Mouse (Mus musculus): ENCODE measurements around the gene Macrod2. TPM values are rescaled to one million over a fixed set of nuclear protein-coding genes. Genes with fewer than 3 reads are reported as not detected.

The Macrod2 gene
- total and polyA plus RNA-seq, 2 experiments from 2014 or later: 49.7 to 80.7 TPM

GRCm38 (mm10) chr2:141416855-141417544 lies 1021.9 kb downstream of the Macrod2 start:
- TF ChIP-seq CTCF (IDR thresholded peaks at IDR 0.05; ENCODE audit: low read depth): no peak
- Histone ChIP-seq H3K4me2 (ENCODE audit: low read depth) (no peak overlapping the region), H3K27me3 (ENCODE audit: insufficient read depth, low read length) (no peaks in the 10 kb centered on the region), H3K4me1 (ENCODE audit: insufficient read depth) (0 out of 2 replicates have a peak, but pooled peaks cover 6% of the 10 kb centered on the region), H3K9ac (no peak overlapping the region), H3K36me3 (ENCODE audit: insufficient read depth) (no peaks in the 10 kb centered on the region), H3K4me3 (ENCODE audit: low read depth, low read length) (no peak overlapping the region), H3K9me3 (ENCODE audit: low read length) (no peaks in the 10 kb centered on the region), H3K27ac (ENCODE audit: low read depth, low read length) (no peak overlapping the region)
- DNase-seq (no peak), ATAC-seq (no peak)
- WGBS: 45% methylated on average over 8 of the region's 8 CpGs

DNA sequence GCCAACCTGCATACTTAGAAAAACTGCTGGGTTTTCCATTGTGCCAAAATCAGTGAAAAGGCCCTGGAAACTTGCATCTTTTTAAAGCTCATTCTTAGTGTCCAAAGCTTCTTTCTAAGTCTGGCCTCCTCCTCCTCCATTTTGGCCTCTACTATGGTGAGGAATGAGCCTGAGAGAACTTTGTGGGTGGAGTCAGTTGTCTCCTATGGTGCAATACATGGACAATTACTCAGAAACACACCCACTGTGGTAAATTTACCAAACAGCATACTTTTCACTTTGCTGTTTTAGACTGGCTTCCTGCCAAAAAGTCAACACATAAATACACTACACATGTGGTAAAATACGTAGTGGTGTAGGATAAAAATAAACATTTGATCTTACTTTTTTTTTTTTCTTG lies 1024.7 kb downstream of the Macrod2 start:
- ATAC-seq: no peak
- Histone ChIP-seq H3K4me1 (ENCODE audit: insufficient read depth) (0 out of 2 replicates have a peak, but pooled peaks cover 6% of the 10 kb centered on the region), H3K36me3 (ENCODE audit: insufficient read depth) (no peaks in the 10 kb centered on the region), H3K9ac (no peak overlapping the region), H3K9me3 (ENCODE audit: low read length) (no peaks in the 10 kb centered on the region), H3K27ac (ENCODE audit: low read depth, low read length) (no peak overlapping the region), H3K4me2 (ENCODE audit: low read depth) (no peak overlapping the region), H3K4me3 (ENCODE audit: low read depth, low read length) (no peak overlapping the region), H3K27me3 (ENCODE audit: insufficient read depth, low read length) (no peaks in the 10 kb centered on the region)
- WGBS: 46% methylated on average over 1 of the region's 1 CpGs
- no peak for DNase-seq
- no peak for TF ChIP-seq CTCF (IDR thresholded peaks at IDR 0.05; ENCODE audit: low read depth)

DNA sequence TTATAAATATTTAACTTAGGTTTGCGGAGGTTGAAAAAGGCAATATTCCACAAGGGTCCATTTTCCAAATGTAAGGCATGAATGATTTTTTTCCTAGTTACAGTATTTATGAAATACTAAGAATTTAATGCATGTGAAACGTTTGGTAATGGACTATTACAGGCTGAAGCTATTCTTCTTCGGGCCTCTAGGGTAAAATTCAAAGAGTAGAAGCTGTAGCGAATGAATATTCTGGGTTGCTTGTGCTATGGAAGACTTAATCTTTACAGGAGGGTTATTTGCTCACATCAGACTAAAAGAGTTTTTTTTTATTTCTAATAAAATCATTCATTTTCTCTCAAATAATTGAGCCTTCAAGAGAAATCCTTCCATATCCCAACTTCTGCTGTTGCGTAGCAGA lies 1039.0 kb downstream of the Macrod2 start:
- DNase-seq (no peak), ATAC-seq (no peak)
- Histone ChIP-seq H3K4me3 (ENCODE audit: low read depth, low read length) (no peak overlapping the region), H3K27ac (ENCODE audit: low read depth, low read length) (no peak overlapping the region), H3K27me3 (ENCODE audit: insufficient read depth, low read length) (no peaks in the 10 kb centered on the region), H3K4me2 (ENCODE audit: low read depth) (no peak overlapping the region), H3K36me3 (ENCODE audit: insufficient read depth) (no peaks in the 10 kb centered on the region), H3K9me3 (ENCODE audit: low read length) (no peaks in the 10 kb centered on the region), H3K9ac (no peak overlapping the region), H3K4me1 (ENCODE audit: insufficient read depth) (no peaks in the 10 kb centered on the region; the same call in 1 of the 2 replicates)
- 85% methylated on average over 5 of the region's 5 CpGs for WGBS
- no peak for TF ChIP-seq CTCF (IDR thresholded peaks at IDR 0.05; ENCODE audit: low read depth)

DNA sequence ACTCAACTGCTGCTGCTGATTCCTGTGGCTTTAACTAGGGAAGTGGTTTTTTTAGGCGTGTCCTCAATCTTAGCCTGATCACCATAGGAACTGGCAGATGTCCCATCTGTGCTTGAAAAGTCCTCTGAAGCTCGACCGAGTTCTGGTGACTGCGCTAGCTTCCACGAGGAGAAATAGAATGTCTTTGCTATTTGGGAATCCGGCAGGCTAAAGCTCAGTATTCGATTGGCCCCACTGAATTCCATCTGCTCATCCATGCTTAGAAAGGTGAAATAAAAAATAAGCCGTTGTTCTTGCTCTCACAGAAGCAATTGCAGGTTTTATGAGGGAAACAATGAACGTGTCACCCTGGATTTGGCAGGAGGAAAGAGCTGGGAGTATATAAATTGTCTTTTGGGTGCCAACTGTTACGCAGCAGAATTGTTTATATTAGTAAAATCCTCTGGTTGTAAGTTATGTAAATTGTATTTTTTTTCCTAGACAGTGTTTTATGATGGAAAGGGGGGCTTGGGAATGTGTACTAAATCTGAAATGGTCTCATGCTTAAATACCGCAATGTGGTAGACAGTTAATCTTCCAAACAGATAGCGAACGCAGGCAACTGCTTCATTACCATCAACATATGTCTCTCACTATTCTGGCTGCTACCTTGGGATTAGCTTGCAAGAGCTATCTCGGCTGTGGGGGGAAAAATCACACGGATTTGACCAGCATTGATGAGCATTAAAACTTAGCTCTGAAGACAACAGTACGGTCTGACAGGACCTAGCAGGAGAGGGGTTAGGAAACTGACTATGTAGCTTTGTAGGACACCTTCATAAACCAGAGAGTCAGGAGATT lies 1039.8 kb downstream of the Macrod2 start:
- ATAC-seq (peak; percentile 43; the same call in 1 of the 2 replicates), DNase-seq (peak; percentile 59)
- H3K4me1 ChIP-seq (ENCODE audit: insufficient read depth): no peaks in the 10 kb centered on the region; the same call in 1 of the 2 replicates
- no peaks in the 10 kb centered on the region for H3K36me3 ChIP-seq (ENCODE audit: insufficient read depth)
- H3K4me2 ChIP-seq (ENCODE audit: low read depth): peak overlapping the region; percentile 24; the same call in 1 of the 2 replicates
- H3K9me3 ChIP-seq (ENCODE audit: low read length): no peaks in the 10 kb centered on the region
- no peak for TF ChIP-seq CTCF (IDR thresholded peaks at IDR 0.05; ENCODE audit: low read depth)
- no peaks in the 10 kb centered on the region for H3K27me3 ChIP-seq (ENCODE audit: insufficient read depth, low read length)
- no peak overlapping the region for H3K9ac ChIP-seq
- H3K4me3 ChIP-seq (ENCODE audit: low read depth, low read length): no peak overlapping the region; the same call in 1 of the 2 replicates
- 32% methylated on average over 16 of the region's 16 CpGs for WGBS
- H3K27ac ChIP-seq (ENCODE audit: low read depth, low read length): peak overlapping the region; percentile 45; the same call in 1 of the 2 replicates

DNA sequence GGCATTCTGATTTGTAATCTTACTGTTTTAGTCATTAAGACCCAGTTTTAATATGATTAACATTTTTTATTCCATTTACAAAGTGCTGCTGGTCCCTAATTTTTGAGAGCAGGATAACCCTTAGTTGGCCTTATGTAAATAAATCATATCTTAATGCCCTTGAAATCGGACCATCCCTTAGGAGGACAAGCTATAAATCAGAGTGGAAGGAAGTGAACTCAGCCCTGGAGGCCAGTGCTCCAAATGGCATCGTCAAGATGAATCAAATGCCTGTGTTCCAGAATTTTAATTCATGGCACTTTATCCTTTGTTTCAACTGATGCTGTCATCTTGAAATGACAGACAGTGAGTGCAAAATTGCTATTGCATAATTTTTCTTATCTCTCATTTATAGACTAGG lies 1046.8 kb downstream of the Macrod2 start:
- no peaks in the 10 kb centered on the region for H3K9me3 ChIP-seq (ENCODE audit: low read length)
- H3K4me3 ChIP-seq (ENCODE audit: low read depth, low read length): no peak overlapping the region
- no peak overlapping the region for H3K4me2 ChIP-seq (ENCODE audit: low read depth)
- H3K27me3 ChIP-seq (ENCODE audit: insufficient read depth, low read length): no peaks in the 10 kb centered on the region
- WGBS: 62% methylated on average over 2 of the region's 2 CpGs
- ATAC-seq (no peak; the same call in 1 of the 2 replicates), DNase-seq (no peak)
- H3K4me1 ChIP-seq (ENCODE audit: insufficient read depth): no peaks in the 10 kb centered on the region
- H3K9ac ChIP-seq: no peak overlapping the region
- H3K36me3 ChIP-seq (ENCODE audit: insufficient read depth): no peaks in the 10 kb centered on the region
- TF ChIP-seq CTCF (IDR thresholded peaks at IDR 0.05; ENCODE audit: low read depth): no peak
- no peak overlapping the region for H3K27ac ChIP-seq (ENCODE audit: low read depth, low read length)

GRCm38 (mm10) chr2:141449078-141449680 lies 1054.1 kb downstream of the Macrod2 start:
- Histone ChIP-seq H3K4me2 (ENCODE audit: low read depth) (no peak overlapping the region), H3K9me3 (ENCODE audit: low read length) (no peaks in the 10 kb centered on the region), H3K4me3 (ENCODE audit: low read depth, low read length) (no peak overlapping the region), H3K36me3 (ENCODE audit: insufficient read depth) (no peaks in the 10 kb centered on the region), H3K27me3 (ENCODE audit: insufficient read depth, low read length) (no peaks in the 10 kb centered on the region), H3K9ac (no peak overlapping the region), H3K4me1 (ENCODE audit: insufficient read depth) (no peaks in the 10 kb centered on the region), H3K27ac (ENCODE audit: low read depth, low read length) (no peak overlapping the region)
- no peak for TF ChIP-seq CTCF (IDR thresholded peaks at IDR 0.05; ENCODE audit: low read depth)
- 64% methylated on average over 2 of the region's 2 CpGs for whole genome bisulfite sequencing
- ATAC-seq: no peak
- DNase-seq: no peak

Measured in forebrain, postnatal 0 days (tissue).